Mouse (Mus musculus): ENCODE results near the gene Cntf. TPM values are rescaled to one million over a fixed set of nuclear protein-coding genes. Genes with fewer than 3 reads are reported as not detected.

Cntf gene
- 1.5 and 2.0 TPM in 2 replicates for polyA plus RNA-seq (2016; fragmentation: Nextera tagmentation; extraction: Ambion mirVana)

DNA sequence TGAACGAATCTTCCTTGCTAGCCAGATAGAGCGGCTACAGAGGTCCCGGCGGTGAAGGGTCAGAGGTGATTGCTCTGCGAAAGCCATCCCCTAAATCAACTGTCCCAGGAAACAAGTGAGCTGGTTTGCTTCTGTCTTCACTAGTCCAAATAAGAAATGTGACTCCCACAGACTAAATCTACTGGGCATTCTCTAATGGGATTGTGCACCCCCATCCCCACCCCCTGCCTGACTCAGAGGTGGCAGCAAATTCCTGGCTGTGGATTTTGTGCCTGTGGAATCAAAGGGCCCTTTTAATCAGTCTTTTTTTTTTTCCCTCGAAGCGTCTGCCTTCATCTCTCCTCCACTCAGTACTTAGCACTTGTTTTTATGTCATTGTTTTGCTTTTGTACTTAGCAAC lies at the start of gene Cntf:
Gene Cntf (minus strand): TSS at position 325 of the 400 bp plus-strand sequence.
- Histone ChIP-seq H3K27ac (replicated peaks) (no peak within 1 kb of the TSS), H3K9me3 (replicated peaks) (no peaks in the 10 kb centered on the region), H3K4me3 (no peak within 1 kb of the TSS), H3K27me3 (ENCODE audit: low read depth, poor library complexity, severe bottlenecking) (no peaks in the 10 kb centered on the region), H3K36me3 (peaks cover 83% of the 10 kb centered on the region), H3K4me1 (0 out of 2 replicates have a peak, but pooled peaks cover 4% of the 10 kb centered on the region)
- no peak for DNase-seq (ENCODE audit: low spot score)
- 66% methylated on average over 7 of the region's 7 CpGs for WGBS

DNA sequence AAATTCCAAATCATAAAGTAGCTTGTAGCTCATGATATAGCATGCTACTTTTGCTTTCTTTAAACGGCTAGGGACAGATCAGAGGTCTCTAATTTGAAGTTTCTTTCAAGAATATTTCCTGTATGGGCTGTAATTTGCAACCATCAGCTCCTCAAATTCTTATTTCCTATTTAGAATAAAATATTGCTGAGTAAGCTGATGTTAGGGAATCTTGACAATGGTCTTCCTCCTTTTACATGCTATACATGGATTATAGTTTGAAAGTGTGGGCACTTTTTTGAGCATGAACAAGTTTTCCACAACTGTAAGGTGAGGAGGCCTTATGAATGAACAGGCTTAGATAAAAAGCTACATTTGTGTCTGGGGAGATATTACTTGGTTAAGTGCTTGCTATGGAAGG lies 48.5 kb upstream of the Cntf start:
- no peaks in the 10 kb centered on the region for H3K9me3 ChIP-seq (replicated peaks)
- no peak overlapping the region for H3K27ac ChIP-seq (replicated peaks)
- H3K4me1 ChIP-seq: no peaks in the 10 kb centered on the region
- H3K36me3 ChIP-seq: no peaks in the 10 kb centered on the region
- WGBS: 95% methylated on average over 1 of the region's 1 CpGs
- DNase-seq (ENCODE audit: low spot score): no peak
- no peak overlapping the region for H3K4me3 ChIP-seq
- no peaks in the 10 kb centered on the region for H3K27me3 ChIP-seq (ENCODE audit: low read depth, poor library complexity, severe bottlenecking)

DNA sequence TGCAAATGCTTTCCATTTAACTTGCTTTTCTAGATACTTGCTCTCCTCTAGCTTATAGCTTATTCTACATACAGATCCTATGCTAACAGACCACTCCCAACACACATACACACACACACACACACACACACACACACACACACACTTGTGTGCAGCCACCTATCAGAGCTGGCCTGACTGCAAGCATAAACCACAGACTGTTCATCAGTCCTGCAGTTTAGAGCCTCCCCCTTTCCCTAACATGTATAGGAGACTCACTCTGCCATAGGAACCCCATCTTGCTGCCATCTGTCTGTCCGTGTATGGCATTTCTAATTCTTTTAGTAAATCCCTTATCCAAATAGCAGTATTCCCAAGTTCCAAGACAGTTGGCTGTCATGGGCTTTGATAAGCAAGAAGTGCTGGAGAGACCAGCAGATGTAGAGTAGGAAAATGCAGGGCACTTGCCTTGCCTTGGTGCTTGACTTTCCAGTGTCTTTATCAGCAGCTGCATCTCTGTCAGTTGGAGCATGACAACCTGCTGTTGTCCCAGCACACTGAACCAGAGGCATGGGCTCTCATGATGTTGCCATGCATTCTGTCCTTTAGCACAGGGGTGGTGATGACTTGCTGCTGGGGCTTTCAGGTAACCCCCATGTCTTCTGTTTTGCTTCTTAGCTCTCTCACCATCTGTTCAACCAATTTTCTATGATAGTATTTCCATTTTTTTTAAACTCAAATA lies 47.4 kb upstream of the Cntf start:
- Histone ChIP-seq H3K27ac (replicated peaks) (no peak overlapping the region), H3K36me3 (no peaks in the 10 kb centered on the region), H3K4me1 (no peaks in the 10 kb centered on the region), H3K9me3 (replicated peaks) (no peaks in the 10 kb centered on the region), H3K4me3 (no peak overlapping the region), H3K27me3 (ENCODE audit: low read depth, poor library complexity, severe bottlenecking) (no peaks in the 10 kb centered on the region)
- WGBS: 78% methylated on average over 1 of the region's 1 CpGs
- DNase-seq (ENCODE audit: low spot score): no peak

DNA sequence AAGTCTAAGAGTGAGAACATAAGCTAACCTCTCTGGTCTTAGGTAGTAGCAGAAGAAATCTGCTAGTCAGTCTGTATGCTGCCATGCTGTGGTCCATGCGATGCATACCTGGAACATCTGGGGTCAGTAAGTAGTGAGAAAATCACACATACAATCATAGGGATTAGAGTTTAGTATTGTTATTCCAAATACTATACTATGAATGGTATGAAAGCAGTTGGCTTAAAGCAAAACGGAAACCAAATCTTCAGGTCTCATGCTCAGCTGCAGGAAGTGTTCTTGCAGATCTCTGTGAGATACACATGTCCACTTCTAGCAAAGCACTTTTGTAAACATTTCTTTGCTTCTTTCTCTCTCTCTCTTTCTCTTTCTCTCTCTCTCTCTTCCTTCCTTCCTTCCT lies 40.8 kb upstream of the Cntf start:
- DNase-seq (ENCODE audit: low spot score): no peak
- Histone ChIP-seq H3K36me3 (no peaks in the 10 kb centered on the region), H3K4me3 (no peak overlapping the region), H3K27me3 (ENCODE audit: low read depth, poor library complexity, severe bottlenecking) (no peaks in the 10 kb centered on the region), H3K9me3 (replicated peaks) (no peaks in the 10 kb centered on the region), H3K4me1 (no peaks in the 10 kb centered on the region), H3K27ac (replicated peaks) (no peak overlapping the region)
- 75% methylated on average over 2 of the region's 2 CpGs for WGBS

DNA sequence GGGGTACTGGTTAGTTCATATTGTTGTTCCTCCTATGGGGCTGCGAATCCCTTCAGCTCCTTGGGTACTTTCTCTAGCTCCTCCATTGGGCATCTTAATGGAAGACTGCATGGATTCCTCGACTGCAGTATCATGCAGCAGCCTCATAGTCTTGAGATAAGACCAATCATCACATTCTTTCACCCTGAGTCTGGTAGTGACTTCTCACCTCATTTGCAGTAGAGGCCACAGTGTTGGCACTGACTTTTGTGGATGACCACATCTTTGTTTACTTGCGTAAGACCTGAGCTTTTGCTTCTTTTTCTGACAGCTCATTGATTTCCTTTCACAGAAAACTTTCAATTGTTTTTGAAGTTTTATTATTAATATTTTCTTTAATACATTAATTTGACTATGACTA lies 40.3 kb upstream of the Cntf start:
- Histone ChIP-seq H3K27me3 (ENCODE audit: low read depth, poor library complexity, severe bottlenecking) (no peaks in the 10 kb centered on the region), H3K36me3 (no peaks in the 10 kb centered on the region), H3K9me3 (replicated peaks) (no peaks in the 10 kb centered on the region), H3K4me1 (no peaks in the 10 kb centered on the region), H3K4me3 (no peak overlapping the region), H3K27ac (replicated peaks) (no peak overlapping the region)
- no peak for DNase-seq (ENCODE audit: low spot score)
- 83% methylated on average over 3 of the region's 3 CpGs for WGBS

DNA sequence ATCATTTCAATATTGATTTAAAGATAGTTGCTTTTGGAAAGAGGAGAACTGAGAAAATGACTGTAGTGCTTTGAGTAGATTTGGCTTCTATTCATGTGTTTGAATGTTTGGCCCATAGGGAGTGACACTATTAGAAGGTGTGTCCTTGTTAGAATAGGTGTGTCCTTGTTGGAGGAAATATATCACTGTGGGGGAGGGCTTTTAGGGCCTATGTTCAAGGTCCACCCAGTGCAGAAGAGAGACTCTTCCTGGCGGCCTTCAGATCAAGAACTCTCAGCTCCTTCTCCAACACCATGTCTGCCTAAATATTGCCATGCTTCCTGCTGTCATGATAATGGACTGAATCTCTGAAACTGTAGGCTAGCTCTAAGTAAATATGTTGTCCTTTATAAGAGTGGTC lies 38.8 kb upstream of the Cntf start:
- no peak for DNase-seq (ENCODE audit: low spot score)
- 96% methylated on average over 1 of the region's 1 CpGs for WGBS
- Histone ChIP-seq H3K4me3 (no peak overlapping the region), H3K27ac (replicated peaks) (no peak overlapping the region), H3K4me1 (no peaks in the 10 kb centered on the region), H3K9me3 (replicated peaks) (no peaks in the 10 kb centered on the region), H3K27me3 (ENCODE audit: low read depth, poor library complexity, severe bottlenecking) (no peaks in the 10 kb centered on the region), H3K36me3 (no peaks in the 10 kb centered on the region)

DNA sequence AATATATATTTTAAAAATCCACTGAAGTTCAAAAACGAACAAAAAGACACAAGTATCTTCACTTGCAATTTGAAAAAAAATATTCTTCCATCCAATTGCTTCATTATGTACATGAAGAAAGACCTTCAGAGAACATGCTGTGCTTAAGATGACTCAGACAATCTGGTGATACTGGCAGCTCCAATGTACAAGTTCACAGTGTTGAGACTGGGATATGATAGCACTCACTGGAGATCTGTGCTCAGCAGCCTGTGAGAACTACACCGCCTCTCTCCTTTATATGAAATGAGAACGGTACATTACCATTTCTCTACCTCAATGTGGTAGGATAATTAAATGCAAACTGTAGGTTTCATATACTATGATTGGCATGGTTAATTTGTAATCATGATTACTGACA lies 37.4 kb upstream of the Cntf start:
- Histone ChIP-seq H3K9me3 (replicated peaks) (no peaks in the 10 kb centered on the region), H3K36me3 (no peaks in the 10 kb centered on the region), H3K27me3 (ENCODE audit: low read depth, poor library complexity, severe bottlenecking) (no peaks in the 10 kb centered on the region), H3K4me3 (no peak overlapping the region), H3K27ac (replicated peaks) (no peak overlapping the region), H3K4me1 (0 out of 2 replicates have a peak, but pooled peaks cover 2% of the 10 kb centered on the region)
- WGBS: 87% methylated on average over 3 of the region's 3 CpGs
- no peak for DNase-seq (ENCODE audit: low spot score)

DNA sequence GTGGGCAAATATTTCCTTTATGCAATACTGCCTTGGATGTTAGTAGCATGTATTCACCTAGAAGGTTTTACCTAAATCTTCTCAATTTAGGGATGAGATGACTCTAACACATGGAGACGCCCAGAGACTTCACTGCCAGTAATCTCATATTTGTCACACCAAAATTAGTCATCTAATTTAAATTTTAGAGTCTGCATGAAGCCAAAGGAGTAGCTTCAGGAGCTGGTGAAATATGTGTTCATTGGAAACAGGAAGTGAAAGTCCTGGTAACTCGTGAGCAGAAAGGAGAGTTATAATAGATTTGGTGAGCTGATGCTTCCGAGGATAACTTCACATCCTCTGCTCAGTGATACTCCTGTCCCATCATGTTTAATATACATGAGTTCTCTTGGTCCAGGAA lies 35.6 kb upstream of the Cntf start:
- Histone ChIP-seq H3K4me3 (no peak overlapping the region), H3K36me3 (no peaks in the 10 kb centered on the region), H3K9me3 (replicated peaks) (no peaks in the 10 kb centered on the region), H3K4me1 (peaks cover 10% of the 10 kb centered on the region), H3K27ac (replicated peaks) (no peak overlapping the region), H3K27me3 (ENCODE audit: low read depth, poor library complexity, severe bottlenecking) (no peaks in the 10 kb centered on the region)
- 89% methylated on average over 3 of the region's 3 CpGs for WGBS
- DNase-seq (ENCODE audit: low spot score): no peak

DNA sequence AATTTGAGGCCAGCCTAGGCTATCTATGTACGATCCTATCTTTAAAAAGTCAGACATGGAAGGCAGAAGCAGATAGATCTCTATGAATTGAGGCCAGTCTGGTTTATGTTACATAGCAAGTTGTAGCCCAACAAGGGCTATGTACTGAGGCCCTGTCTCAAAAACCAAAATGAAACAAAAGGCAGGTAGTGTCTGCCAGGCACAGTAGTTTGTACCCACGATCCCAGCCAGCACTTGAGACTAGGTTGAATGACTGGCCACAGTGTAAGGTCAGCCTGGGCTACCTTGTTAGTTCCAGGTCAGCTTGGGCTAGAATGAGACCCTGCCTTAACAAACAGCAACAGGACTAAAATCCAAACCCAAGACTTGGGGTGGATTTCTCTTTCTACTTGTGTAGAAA lies 35.2 kb upstream of the Cntf start:
- Histone ChIP-seq H3K4me1 (peaks cover 10% of the 10 kb centered on the region), H3K9me3 (replicated peaks) (no peaks in the 10 kb centered on the region), H3K4me3 (no peak overlapping the region), H3K27me3 (ENCODE audit: low read depth, poor library complexity, severe bottlenecking) (no peaks in the 10 kb centered on the region), H3K36me3 (no peaks in the 10 kb centered on the region), H3K27ac (replicated peaks) (no peak overlapping the region)
- 77% methylated on average over 2 of the region's 2 CpGs for WGBS
- DNase-seq (ENCODE audit: low spot score): no peak

DNA sequence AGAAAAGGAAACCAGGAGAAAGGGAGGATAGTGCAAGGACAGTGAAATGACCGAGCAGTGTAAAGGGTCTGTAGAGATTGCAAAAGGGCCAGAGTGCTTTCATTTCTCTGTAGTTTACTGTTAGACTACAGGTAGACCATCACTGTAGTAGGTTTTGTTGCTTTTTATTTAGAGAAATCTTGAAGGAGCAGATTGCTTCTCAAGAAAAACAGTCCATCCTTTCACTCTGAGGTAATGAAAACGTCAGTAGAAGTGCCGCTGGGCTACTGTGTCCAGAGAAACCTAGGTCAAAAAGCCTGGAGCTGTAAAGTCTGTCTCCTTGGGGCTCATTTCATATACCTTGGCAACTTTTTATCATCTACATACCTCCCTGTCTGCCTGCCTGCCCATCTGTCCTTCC lies 33.6 kb upstream of the Cntf start:
- Histone ChIP-seq H3K9me3 (replicated peaks) (no peaks in the 10 kb centered on the region), H3K27ac (replicated peaks) (no peak overlapping the region), H3K36me3 (no peaks in the 10 kb centered on the region), H3K4me3 (no peak overlapping the region), H3K4me1 (peaks cover 10% of the 10 kb centered on the region), H3K27me3 (ENCODE audit: low read depth, poor library complexity, severe bottlenecking) (no peaks in the 10 kb centered on the region)
- no peak for DNase-seq (ENCODE audit: low spot score)
- 91% methylated on average over 3 of the region's 3 CpGs for WGBS

DNA sequence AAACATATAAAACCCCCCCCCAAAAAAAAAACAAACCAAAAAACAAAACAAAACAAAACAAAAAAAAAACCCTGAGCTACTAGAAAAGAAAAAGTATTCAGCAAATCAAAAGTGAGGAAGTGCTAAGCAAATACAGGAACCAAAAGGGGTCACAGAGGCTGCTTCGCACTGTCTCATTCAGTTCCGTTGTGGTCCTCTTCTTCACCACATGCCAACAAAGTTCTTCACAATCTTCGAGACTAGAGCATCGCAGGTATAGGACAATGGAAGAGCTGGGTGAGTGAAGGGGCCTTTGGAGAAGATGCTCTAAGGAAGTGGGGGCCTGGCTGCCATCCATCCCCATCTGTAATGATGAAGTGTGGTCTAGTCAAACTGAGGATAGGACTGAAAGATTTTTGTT lies 33.0 kb upstream of the Cntf start:
- Histone ChIP-seq H3K4me1 (peaks cover 16% of the 10 kb centered on the region), H3K36me3 (no peaks in the 10 kb centered on the region), H3K9me3 (replicated peaks) (no peaks in the 10 kb centered on the region), H3K27ac (replicated peaks) (no peak overlapping the region), H3K4me3 (no peak overlapping the region), H3K27me3 (ENCODE audit: low read depth, poor library complexity, severe bottlenecking) (no peaks in the 10 kb centered on the region)
- no peak for DNase-seq (ENCODE audit: low spot score)
- WGBS: 80% methylated on average over 4 of the region's 4 CpGs

DNA sequence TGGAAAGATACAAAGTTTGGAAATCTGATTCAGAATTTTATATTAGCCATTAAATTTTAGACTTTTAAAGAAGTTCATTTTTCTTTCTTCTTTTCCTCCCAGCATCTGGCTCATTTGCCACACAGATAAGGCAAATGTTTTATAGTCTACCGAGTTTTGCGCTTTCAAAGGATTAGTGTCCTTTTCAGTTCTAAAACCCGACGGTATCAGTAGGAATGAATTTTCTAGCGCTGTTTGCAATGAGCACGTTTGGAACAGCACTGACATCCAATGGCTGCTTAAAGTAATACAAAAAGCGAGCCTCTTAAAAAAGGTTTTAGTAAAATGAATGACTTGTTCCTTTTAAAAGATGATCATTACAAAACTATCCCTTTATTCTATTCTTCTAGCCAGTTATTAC lies 31.6 kb upstream of the Cntf start:
- WGBS: 2% methylated on average over 7 of the region's 7 CpGs
- Histone ChIP-seq H3K36me3 (no peaks in the 10 kb centered on the region), H3K9me3 (replicated peaks) (no peaks in the 10 kb centered on the region), H3K4me1 (peaks cover 28% of the 10 kb centered on the region), H3K4me3 (peak overlapping the region; percentile 87), H3K27me3 (ENCODE audit: low read depth, poor library complexity, severe bottlenecking) (no peaks in the 10 kb centered on the region), H3K27ac (replicated peaks) (peak overlapping the region; percentile 99)
- DNase-seq (ENCODE audit: low spot score): no peak

DNA sequence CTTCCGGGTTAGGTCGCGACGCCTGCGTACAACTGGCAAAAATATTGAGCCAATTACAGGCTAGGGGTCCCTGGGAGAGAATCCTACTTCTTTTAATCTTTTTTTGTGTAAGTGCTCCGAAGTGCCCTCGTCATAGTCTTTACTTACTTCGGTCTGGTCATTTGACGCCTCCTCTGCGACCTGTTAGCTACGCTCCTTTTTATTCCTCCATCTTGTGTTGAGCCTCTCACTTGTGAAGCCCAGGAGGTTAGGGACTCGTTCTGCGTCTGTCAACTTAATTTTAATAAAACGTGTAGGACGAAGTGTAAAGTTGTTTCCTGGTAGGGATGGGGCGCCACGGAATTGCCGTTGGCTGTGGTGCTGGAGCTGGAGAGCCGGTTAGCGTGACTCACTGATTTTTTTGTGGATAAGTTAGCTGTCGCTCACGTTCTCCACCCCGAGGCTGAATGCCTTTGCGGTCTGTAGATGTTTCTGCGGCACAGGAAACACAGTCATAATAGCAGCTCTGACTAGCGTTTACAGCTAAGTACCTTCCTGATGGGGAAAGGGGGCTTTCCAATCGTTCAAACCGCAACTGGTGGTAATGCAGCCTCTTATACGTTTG lies 31.0 kb upstream of the Cntf start:
- Histone ChIP-seq H3K27ac (replicated peaks) (peak overlapping the region; percentile 99), H3K27me3 (ENCODE audit: low read depth, poor library complexity, severe bottlenecking) (no peaks in the 10 kb centered on the region), H3K4me1 (peaks cover 34% of the 10 kb centered on the region), H3K9me3 (replicated peaks) (no peaks in the 10 kb centered on the region), H3K4me3 (peak overlapping the region; percentile 87), H3K36me3 (no peaks in the 10 kb centered on the region)
- DNase-seq (ENCODE audit: low spot score): no peak
- WGBS: under 1% methylated on average over 29 of the region's 29 CpGs
